Mouse (Mus musculus) heart, adult 2 months (tissue): ENCODE measurements around the gene Kif5c.

Source experiments
- CTCF ChIP-seq: fragments of 200-600 bp; IDR thresholded peaks from 2 replicates; pipeline ENCODE4 v1.8.1; 2022; ENCODE audit warnings: antibody characterized with exemption, mild to moderate bottlenecking, moderate library complexity
- EP300 ChIP-seq: fragments of 200-500 bp; IDR thresholded peaks from 2 replicates; pipeline ENCODE4 v1.6.1; 2011; ENCODE audit warnings: low read depth, low read length, control low read depth; ENCODE audit not compliant: insufficient read depth
- POLR2A ChIP-seq: fragments of 200-500 bp; IDR thresholded peaks from 2 replicates; pipeline ENCODE4 v1.6.1; 2011; ENCODE audit warnings: mild to moderate bottlenecking, low read depth, low read length, control low read depth; ENCODE audit not compliant: insufficient read depth

- no peak for TF ChIP-seq CTCF
- TF ChIP-seq POLR2A, result no peak
- no peak for TF ChIP-seq EP300
Observed at GRCm38 (mm10) chr2:49694727-49695126, 75.6 kb downstream of the Kif5c start.
